Mouse (Mus musculus): ENCODE measurements around the gene Ube2j1. TPM values are rescaled to one million over a fixed set of nuclear protein-coding genes. Genes with fewer than 3 reads are reported as not detected.

Ube2j1 gene
- total RNA-seq, 2 experiments from 2014 or later = 47.8 to 49.1 TPM

- intact Hi-C loops (cut with DNase I) = no loop called here
- no peak for DNase-seq
Measured at GRCm38 (mm10) chr4:33007443-33008217, 23.6 kb upstream of the Ube2j1 start.

GRCm38 (mm10) chr4:33010078-33010477 is 21.1 kb upstream of the Ube2j1 start:
- intact Hi-C loops (cut with DNase I) = no loop called here
- DNase-seq = no peak

DNA sequence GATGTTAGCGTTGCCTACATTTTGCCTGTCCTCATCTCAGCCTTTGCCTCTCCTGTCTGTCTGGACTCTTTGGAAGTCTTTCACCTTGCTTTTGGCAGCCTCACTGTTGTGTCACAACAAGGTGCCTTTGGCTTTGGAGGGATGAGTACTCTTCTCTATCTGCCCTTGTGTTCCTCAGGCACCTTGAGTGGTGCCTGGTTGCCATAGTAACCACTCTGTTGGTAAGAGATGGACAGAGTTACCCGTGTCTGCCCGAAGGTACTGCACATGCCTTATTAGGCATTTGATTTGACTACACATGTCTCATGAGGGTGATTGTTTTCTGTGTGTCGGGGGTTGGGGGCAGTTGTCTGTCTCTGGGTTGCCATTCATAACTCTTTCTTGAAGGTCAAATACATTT is 18.7 kb upstream of the Ube2j1 start:
- intact Hi-C loops (cut with DNase I) = no loop called here
- DNase-seq = no peak

GRCm38 (mm10) chr4:33018361-33018999 is 12.7 kb upstream of the Ube2j1 start:
- intact Hi-C loops (cut with DNase I) = loop anchor here (2.0 to 5.0 kb wide), 2 partner anchors 68 to 271 kb away; partner anchors contain the start of gene Ankrd6
- peak; percentile 86 to 91 for DNase-seq

- intact Hi-C loops (cut with DNase I) = no loop called here
- DNase-seq = peak in 1 of 2 experiments; percentile 13
Measured at GRCm38 (mm10) chr4:33024420-33024819, 6.8 kb upstream of the Ube2j1 start.

DNA sequence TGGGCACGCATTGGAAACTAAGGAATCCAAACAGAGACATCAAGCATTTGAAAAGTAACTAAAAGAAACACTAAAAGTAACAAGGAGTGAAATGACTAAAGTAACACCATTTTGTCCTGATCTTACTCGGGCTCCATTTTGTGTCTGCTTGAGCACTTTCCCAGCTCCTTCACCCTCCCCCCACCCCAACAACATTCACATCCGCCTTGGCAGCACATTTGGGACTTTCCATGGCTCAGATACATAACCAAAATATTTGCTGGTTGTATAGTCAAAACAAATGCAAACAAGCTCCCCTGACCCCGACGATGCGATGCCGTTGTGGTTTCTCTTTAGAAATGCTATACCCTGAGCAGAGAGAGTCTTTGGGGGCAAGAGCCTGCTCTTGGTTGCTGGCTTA is 2.1 kb upstream of the Ube2j1 start:
- DNase-seq = no peak
- intact Hi-C loops (cut with DNase I) = loop anchor here (5.0 kb wide), 1 partner anchor 442 kb away; no protein-coding TSS in a partner anchor

- no peak for DNase-seq
Measured at GRCm38 (mm10) chr4:33030264-33031194, 687 bp upstream of the Ube2j1 start.

DNA sequence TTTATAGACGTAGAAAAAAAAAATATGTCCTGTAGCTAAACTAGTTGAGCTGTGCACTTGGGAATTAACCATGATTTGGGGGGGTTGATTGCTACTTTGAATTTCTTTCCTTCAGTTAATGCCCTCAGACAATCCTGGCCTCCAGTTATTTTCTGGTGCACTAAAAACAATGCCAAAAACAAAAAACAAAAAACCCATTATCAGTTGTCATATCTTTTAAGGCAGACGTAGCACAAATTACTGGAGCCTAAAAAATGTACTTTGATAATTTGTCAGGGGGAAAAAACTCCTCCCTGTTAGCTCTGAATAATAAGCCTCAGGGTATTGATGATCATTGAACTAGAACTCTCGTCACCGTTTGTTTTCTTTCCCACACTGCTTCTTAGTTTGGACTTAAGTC is 829 bp downstream of the Ube2j1 start:
- intact Hi-C loops (cut with DNase I) = loop anchor here (5.0 to 10.0 kb wide), 4 partner anchors 85 to 375 kb away; partner anchors contain the start of gene Mdn1
- DNase-seq = no peak

More at GRCm38 (mm10) chr4:33030264-33031194, 687 bp upstream of the Ube2j1 start:
- intact Hi-C loops (cut with DNase I) = loop anchor here (5.0 to 10.0 kb wide), 4 partner anchors 87 to 373 kb away; partner anchors contain the start of gene Mdn1

- DNase-seq = no peak
- intact Hi-C loops (cut with DNase I) = loop anchor here (5.0 to 10.0 kb wide), 4 partner anchors 84 to 376 kb away; partner anchors contain the start of gene Mdn1
Measured at GRCm38 (mm10) chr4:33033515-33033914, 2.3 kb downstream of the Ube2j1 start.

- intact Hi-C loops (cut with DNase I) = loop anchor here (10.0 kb wide), 1 partner anchor 245 kb away; no protein-coding TSS in a partner anchor
- no peak for DNase-seq
Measured at GRCm38 (mm10) chr4:33039826-33040225, 8.6 kb downstream of the Ube2j1 start.

DNA sequence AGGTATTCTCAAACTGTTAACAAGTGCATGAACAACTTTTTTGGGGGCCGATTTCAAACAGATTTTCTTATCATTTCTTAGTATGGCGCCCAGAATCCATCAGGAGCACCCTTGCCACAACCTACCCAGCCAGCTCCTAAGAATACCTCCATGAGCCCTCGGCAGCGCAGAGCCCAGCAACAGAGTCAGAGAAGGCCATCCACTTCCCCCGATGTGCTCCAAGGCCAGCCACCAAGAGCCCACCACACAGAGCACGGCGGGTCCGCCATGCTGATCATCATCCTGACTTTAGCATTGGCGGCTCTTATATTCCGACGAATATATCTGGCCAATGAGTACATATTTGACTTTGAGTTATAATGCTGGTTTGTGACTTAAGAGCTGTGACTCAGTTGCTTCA is 18.4 kb downstream of the Ube2j1 start:
- intact Hi-C loops (cut with DNase I) = no loop called here

GRCm38 (mm10) chr4:33052055-33052454 is 20.8 kb downstream of the Ube2j1 start:
- DNase-seq = no peak
- intact Hi-C loops (cut with DNase I) = no loop called here

More for the DNA sequence above, 18.4 kb downstream of the Ube2j1 start:
- no peak for DNase-seq

GRCm38 (mm10) chr4:33052650-33053049 is 21.4 kb downstream of the Ube2j1 start:
- no peak for DNase-seq
- intact Hi-C loops (cut with DNase I) = no loop called here

DNA sequence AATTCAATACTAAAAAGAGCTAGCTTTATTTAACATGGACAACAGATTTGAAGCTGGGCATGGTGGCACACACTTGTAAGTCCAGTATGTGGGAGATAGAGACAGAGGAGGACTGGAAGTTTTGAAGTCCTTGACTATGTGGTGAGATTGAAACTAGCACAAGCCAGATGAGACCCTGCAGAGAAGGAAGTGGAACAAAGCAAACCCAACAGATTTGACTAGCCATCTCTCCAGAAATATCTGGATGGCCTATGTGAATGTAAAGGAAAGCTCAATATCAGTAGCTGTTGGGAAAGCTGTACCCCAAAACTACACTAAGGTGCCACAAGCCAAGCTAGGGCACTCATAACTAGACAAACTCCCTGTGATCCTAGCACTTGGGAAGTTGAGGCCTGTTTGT is 23.2 kb downstream of the Ube2j1 start:
- intact Hi-C loops (cut with DNase I) = no loop called here
- DNase-seq = no peak

- no peak for DNase-seq
- intact Hi-C loops (cut with DNase I) = no loop called here
Measured at GRCm38 (mm10) chr4:33056317-33056716, 25.1 kb downstream of the Ube2j1 start.

DNA sequence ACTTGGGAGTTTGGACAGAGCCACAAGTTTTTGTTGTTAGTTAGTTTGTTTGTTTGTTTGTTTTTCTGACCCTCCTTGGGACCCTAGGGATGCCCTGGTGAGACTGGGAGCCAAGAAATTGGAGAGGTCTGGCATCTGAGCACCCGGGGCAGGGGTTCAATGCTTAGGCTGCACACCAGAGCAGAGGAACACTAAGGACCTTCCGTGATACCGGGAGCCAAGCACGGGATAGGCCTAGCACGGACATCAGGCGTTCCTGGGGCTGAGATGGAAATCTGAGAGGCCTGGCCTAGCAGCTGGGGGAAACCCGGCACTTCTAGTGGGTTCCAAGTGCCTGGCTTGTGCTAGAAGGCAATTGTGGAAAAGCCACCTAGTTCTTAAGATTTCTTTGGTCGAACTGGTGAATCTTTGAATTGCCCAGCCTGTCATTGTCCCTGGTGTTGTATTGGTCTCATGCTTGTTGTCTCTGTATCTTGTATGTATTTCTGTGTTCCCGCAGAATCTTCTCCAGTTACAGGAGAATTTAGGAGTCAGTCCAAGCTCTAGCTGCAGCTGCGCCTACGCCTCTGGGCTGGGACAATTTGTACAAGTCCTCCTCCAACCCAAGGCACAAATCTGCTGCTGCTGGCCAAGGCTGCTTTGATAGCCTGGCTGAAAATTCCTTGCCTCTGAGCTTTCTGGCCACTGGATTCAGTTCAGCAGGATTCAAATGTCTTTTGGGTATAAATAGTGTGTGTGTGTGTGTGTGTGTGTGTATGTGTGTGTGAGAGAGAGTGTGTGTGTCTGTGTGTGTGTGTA is 26.9 kb downstream of the Ube2j1 start:
- intact Hi-C loops (cut with DNase I) = no loop called here
- peak; percentile 64 to 75 for DNase-seq

GRCm38 (mm10) chr4:33061158-33061557 is 29.9 kb downstream of the Ube2j1 start:
- no peak for DNase-seq
- intact Hi-C loops (cut with DNase I) = no loop called here

- intact Hi-C loops (cut with DNase I) = no loop called here
- DNase-seq = no peak
Measured at GRCm38 (mm10) chr4:33062981-33063380, 31.8 kb downstream of the Ube2j1 start, which contains the start of gene Gabrr2. Gabrr2 (plus strand) TSS chr4:33062999.

DNA sequence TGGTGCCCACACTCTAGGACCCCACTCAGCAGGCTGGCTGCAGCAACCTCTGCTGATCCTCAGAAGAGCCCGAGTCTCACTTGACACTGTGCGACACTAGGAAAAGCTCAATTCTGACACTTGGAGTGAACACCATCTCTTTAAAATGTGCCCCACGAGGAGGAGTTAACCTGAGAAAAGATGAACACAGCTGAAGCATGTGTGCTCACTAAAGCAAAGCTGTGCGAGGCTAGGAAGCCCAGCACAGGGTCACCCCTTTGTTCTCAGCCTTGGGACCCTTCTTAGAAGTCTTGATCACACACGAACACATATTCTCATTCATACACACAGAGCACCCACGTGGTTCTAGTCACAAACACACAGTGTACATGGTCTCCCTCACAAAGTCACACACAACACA is 33.8 kb downstream of the Ube2j1 start:
- intact Hi-C loops (cut with DNase I) = no loop called here

More for the DNA sequence above, 33.8 kb downstream of the Ube2j1 start:
- no peak for DNase-seq
